Mouse (Mus musculus) adrenal gland, adult 2 months (tissue): ENCODE data around the gene Eapp. TPM values are rescaled to one million over a fixed set of nuclear protein-coding genes. Genes with fewer than 3 reads are reported as not detected.
"Not testable (repeated sequence)": the region's sequence is repeated elsewhere in the genome, so short reads cannot be mapped to it uniquely, and the experiment has no call there.

Experiments used
- DNase-seq: peaks from one replicate; pipeline ENCODE4 v3.0.0; 2021
- polyA plus RNA-seq: library from polyadenylated mRNA; depleted of rRNA; stranded (reverse); fragments of >200 nt; gene quantifications from 2 replicates; pipeline ENCODE4 v1.2.3, GENCODE M21; 2012
- total RNA-seq, 2 experiments: library from RNA; stranded (reverse); gene quantifications; 2 replicates each; pipeline ENCODE4 v1.2.3; 2021

The Eapp gene
- total and polyA plus RNA-seq, 3 experiments: 18.7 to 43.3 (median 38.5) TPM

GRCm38 (mm10) chr12:54683182-54683581 lies 12.5 kb downstream of the Eapp start:
- DNase-seq: no peak

GRCm38 (mm10) chr12:54676709-54677108 lies 19.0 kb downstream of the Eapp start:
- DNase-seq: no peak

DNA sequence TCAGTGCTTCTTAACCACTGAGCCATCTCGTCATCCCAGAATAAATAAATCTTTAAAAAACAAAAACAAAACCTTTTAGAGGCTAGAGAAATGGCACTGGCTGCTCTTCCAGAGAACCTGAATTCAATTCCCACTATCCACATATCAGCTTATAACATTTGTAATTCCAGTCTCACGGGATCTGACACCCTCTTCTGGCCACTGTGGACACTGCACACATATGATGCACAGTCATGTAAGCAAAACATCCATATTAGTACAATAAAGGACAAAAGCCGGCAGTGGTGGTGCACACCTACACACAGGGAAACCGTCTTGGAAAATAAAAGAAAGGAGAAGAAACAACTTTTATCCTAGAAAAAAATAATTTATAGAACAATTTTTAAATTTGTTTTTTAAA lies 20.3 kb downstream of the Eapp start:
- no peak for DNase-seq

DNA sequence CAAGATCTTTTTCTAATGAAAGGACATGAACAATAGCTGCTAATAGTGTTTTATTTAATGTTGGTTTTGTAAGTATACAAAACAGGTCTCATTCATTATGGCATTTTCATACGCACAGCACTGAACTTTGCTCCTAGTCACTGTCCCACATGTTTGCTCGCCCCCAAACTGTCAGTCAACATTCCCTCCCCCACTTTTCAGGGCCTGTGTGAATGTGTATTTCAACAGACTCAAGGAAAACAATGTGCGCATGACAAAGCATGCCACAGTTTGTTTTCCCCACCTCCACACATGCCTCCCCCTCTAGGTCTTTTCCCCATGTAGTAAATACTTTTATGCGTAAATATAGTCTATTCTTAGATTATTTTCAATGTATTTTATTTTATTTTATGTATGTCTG lies 24.4 kb downstream of the Eapp start:
- DNase-seq: no peak

DNA sequence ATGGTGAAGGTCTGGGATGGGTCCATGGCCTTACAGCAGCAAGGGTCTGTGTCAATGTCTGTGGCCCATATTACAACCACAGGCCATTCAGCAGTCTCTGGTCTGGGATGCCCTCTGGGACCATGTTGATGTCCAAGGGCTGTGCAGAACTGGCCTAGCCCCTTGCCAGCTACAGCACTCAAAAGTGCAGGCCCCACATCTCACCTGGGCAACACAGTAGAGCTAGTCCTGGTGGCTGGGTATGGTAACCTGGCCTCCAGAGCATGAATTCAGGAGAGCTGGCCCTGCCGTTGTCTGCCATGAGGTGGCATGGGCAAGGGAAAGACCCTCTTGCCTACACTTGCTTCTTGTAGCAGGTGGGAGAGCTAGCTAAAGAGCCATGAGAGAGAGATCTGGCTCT lies 27.6 kb downstream of the Eapp start:
- DNase-seq: no peak

- no peak for DNase-seq
These were observed 30.2 kb downstream of the Eapp start for GRCm38 (mm10) chr12:54665526-54665925.

- DNase-seq: not testable (repeated sequence)
These were observed 34.2 kb downstream of the Eapp start for GRCm38 (mm10) chr12:54661470-54661869.

- DNase-seq: no peak
These were observed 35.8 kb downstream of the Eapp start for GRCm38 (mm10) chr12:54659901-54660300.

DNA sequence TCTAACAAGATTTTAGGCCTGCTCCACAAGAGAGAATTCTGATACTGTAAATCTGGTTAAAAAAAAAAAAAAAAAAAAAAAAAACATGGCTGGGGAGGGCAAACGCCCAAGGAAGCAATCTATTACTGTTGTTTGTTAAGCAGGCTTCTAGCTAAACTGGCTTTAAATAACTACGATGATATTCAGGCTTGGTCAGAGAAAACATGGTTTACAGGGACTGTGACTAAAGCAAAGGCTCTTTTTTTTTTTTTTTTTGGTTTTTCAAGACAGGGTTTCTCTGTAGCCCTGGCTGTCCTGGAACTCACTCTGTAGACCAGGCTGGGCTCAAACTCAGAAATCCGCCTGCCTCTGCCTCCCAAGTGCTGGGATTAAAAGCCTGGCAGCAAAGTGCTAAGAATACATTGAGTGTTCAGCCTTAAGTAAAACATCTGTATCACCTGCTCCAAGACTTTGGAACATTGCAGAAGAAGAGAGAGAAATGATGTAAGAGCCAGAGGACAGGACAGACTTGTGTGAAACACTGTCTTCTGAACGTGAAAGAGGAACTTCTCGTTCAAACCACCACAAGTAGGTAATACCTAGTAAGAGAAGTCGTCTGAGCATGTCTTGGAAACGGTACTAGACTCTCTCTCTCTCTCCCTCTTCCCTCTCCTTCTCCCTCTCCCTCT lies 37.1 kb downstream of the Eapp start:
- DNase-seq: no peak

DNA sequence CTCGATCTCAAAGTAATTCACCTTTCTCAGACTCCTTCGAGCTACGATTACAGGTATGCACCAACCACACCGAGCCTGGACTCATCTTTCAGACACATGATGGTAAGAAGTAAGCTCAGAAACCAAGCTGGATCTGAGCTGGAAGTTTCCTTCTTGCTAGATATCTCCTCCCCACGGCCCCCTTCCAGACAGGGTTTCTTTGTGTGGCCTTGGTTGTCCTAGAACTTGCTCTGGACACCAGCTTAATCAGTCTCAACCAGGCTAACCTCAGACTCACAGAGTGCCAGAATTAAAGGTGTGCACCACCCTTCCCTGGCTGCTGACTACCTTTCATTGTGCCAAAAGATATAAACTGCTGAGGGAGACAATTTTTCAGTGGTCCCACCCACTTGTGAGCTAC lies 37.7 kb downstream of the Eapp start:
- DNase-seq: no peak

- DNase-seq: no peak
These were observed 38.5 kb downstream of the Eapp start for GRCm38 (mm10) chr12:54657226-54657625.

DNA sequence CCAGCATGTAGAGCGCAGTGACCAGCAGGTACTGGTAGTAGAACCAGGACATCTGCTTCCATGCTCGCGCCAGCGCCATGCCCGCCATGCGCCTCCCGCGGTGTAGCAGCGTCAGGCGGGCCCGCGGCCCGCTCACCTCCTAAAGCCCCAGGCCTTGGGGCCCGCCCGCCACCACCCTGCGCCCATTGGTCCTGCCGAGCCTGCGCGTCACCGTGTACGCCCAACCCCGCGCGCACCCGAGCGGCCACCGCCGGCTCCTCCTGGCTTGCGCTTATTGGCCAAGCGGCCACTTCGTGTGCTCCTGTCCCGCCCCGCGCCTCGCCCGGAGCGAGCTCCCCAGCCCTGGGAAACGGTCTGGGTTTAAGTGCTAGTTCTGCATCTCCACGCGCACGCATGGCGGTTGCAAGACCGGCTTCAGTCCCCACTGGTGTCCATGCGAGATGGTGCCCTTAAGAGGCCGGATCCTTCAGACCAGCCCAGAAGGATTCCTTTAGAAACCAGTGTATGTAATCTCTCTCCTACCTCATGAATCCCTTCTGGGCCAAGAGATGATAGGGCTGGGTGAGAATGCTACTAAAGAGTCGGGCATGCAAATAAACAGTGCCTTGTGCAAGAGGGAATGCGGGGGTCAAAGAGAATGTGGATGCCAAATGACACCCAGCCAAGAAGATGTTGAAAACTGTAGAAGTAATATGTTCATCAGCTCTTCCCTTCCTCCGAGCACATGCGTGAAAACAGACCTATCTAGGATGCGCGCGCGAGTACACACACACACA lies 39.1 kb downstream of the Eapp start, which contains the start of gene Sptssa:
Sptssa (minus strand) TSS at position 178 of the 776 bp plus-strand sequence.
- peak; percentile 99 for DNase-seq

- no peak for DNase-seq
These were observed 39.7 kb downstream of the Eapp start for GRCm38 (mm10) chr12:54656039-54656395.

DNA sequence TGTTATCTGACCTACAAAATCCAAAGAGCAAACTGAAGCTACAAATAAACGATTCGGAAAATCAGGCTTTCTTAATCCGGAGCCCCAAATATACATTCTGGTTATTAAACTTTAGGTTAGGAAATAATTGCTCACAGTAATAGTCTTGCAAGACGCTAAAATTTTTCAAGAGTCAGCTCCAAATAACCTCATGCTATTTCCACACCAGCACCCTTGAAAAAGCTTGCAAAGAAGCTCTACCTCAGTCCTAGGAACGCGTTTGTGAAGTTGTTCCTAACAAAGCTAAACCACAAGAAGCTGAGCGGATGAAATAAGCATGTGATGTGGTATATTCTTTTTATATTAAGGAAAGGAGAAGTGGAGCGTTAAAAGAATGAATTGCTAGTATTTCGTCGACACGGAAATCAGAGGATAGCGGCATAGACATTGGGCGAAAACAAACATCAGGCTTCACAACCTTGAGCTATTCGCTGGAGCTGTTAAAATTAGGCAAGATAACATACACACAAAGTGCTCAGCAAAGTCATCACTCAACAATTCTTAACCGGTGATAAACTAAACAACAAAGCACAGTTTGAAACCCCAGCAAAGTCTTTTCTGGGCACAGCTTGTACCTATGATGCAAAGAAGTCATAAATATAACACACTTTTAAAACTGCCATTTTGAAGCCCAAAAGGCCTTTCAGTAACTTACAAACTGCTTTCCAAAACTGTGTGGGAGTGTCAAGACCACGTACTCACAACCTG lies 40.2 kb downstream of the Eapp start:
- DNase-seq: no peak

DNA sequence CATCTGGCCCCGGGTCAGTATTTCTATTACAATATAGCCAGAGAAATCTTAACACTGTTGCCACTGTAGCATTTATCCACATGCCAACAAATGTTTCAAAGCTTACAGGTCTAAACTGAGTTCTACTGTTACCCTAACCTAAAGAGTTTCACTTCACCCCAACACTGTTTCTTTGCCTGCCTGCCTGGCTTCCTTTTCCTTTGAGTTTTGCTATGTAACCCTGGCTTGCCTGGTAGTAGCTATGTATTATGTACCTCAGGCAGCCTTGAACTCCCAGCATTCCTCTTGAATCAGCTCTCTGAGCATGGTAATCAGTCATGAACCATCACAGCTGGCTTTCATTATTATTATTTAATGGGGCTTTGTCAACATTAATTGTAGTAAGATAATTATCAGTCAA lies 41.0 kb downstream of the Eapp start:
- peak; percentile 30 for DNase-seq

DNA sequence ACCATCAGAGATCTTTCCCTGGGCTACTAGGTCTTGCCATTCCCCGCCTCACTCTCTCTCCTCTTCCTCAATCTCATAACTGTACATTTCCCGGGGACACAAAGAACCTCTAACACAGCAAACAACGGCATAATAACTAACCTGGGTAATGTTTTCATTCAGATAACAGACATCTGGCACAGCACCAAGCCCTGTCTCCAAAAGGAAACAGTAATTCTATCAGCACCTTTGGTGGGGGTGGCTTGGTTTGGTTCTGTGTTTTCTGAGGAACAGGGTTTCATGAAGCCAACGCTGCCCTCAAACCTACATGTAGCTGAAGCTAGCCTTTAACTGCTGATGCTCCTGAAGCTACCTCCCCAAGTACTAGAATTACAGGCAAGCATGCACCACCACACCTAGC lies 41.6 kb downstream of the Eapp start:
- DNase-seq: no peak

DNA sequence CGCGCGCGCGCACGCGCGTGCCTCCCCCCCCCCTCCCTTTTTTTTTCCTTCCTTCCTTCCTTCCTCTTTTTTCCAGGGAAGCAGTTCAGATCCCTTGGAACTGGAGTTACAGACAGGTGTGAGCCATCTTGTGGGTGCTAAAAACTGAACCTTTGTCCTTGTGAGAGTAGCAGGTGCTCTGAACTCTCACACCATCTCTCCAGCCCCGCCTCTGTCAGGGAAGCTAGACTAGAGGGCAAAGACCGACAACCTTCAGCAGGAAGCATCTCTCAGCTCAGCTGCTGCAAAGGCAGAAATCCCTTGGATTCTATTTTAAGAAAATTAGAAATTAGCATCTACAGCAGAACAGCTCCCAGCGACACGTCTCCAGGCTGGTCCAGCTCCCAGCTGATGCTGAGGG lies 43.4 kb downstream of the Eapp start:
- no peak for DNase-seq

- peak; percentile 13 for DNase-seq
These were observed 43.9 kb downstream of the Eapp start for GRCm38 (mm10) chr12:54651820-54652219.

DNA sequence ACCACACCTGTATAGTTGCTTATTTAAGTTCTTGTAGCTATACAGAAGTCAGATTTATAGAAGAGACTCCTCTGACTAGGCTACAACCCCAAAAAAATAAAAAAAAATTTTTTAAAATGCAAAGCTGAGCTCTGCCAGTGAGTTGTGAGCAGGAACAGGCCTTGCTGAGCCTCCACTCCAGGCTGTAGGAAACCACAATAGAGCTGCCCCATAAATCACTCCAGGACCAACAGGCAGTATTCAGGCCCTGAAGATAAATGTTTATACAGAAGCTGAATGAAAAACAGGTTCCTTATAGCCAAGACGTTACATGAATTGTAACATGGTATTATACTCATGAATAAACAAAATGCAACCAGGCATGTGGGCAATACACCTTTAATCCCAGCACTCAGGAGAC lies 44.5 kb downstream of the Eapp start:
- DNase-seq: no peak

DNA sequence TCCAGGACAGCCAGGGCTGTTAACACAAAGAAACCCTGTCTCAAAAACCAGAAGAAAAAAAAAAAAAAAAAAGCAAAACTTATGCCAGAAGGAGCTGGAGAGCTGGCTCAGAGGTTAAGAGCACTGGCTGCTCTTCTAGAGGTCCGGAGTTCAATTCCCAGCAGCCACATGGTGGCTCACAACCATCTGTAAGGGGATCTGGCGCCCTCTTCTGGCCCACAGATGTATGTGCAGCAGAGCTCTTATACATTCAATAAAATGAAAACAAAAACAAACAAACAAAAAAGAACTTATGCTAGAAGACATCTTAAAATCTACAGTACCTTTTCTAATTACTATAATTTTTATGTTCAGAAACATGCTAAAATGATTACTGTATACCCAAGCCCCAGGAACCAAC lies 50.8 kb downstream of the Eapp start:
- DNase-seq: no peak

DNA sequence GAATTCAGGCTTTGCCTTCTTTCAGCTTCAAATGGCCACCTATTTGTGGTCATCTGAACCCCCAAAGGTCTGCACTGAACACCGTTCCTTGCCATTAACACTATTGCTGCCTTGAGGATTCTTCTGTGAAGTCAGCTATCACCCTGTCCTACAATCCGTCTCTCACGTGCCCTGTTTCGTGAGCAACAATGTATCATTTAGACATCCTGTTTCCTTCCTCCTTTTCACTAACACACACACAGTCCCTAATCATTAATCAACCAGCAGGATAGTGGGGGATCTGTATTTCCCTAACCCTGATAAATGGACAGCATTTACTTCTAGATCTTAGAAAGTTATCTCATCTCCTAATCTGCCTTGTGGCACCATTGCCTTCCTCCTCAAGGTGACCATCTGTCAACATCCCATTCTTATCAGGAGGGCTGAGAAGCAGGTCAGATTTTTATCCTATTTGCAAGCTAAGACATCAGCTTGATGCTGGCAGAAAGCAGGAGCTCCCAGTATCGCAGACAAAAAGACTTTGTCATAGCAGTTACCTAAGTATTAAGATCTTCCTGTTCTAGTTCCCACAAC lies 52.3 kb downstream of the Eapp start:
- DNase-seq: no peak

GRCm38 (mm10) chr12:54641374-54641773 lies 54.3 kb downstream of the Eapp start:
- DNase-seq: no peak

DNA sequence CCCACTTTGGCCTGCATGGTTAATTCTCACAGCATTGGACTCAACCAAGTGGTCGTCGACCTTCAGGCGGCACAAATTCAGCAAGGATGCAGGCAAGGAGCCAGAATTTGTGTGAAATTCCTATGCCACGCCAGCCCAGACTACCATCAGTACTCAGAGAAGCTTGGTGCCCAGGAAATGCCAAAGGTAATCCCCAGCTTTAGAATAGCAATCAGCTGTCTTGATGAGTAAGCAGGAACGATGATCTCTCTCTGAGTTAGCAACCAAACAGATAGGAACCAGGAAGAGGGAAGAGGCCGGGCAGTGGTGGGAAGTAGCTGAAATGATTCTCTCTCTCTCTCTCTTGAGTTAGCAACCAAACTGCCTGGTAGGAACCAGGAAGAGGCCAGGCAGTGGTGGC lies 55.4 kb downstream of the Eapp start:
- no peak for DNase-seq
